Mouse (Mus musculus) stomach, embryonic 14.5 days (tissue): ENCODE measurements around the gene Tnrc6c. TPM values are rescaled to one million over a fixed set of nuclear protein-coding genes. Genes with fewer than 3 reads are reported as not detected.

Experiments
- ATAC-seq: fragments of 200-750 bp; cut with Nextera tagmentation; 2 replicates; pipeline ENCODE4 v1.8.0; 2017; ENCODE audit warnings: low read depth, moderate TSS enrichment; ENCODE audit not compliant: insufficient number of reproducible peaks, insufficient read depth, low FRiP score
- H3K27ac ChIP-seq: fragments of 300-500 bp; sonication (generic); 2 replicates; pipeline ENCODE4 v1.5.1; 2014; ENCODE audit warnings: mild to moderate bottlenecking, low read length, moderate library complexity, mixed read lengths
- H3K27me3 ChIP-seq: fragments of 300-500 bp; sonication (generic); 2 replicates; pipeline ENCODE4 v1.6.1; 2014; ENCODE audit warnings: low read length, control low read depth, mixed read lengths; ENCODE audit not compliant: control insufficient read depth, insufficient read depth
- H3K36me3 ChIP-seq: fragments of 300-500 bp; sonication (generic); 2 replicates; pipeline ENCODE4 v1.6.1; 2014; ENCODE audit warnings: mild to moderate bottlenecking, control low read depth, low read length, moderate library complexity, mixed read lengths; ENCODE audit not compliant: control insufficient read depth, insufficient read depth
- H3K4me1 ChIP-seq: fragments of 300-500 bp; sonication (generic); 2 replicates; pipeline ENCODE4 v1.6.1; 2014; ENCODE audit warnings: low read length, control low read depth, mixed read lengths; ENCODE audit not compliant: control insufficient read depth, insufficient read depth
- H3K4me2 ChIP-seq: fragments of 300-500 bp; sonication (generic); replicated peaks from 2 replicates; pipeline ENCODE4 v1.6.1; 2014; ENCODE audit warnings: low read depth, low read length, control low read depth
- H3K4me3 ChIP-seq: fragments of 300-500 bp; sonication (generic); 2 replicates; pipeline ENCODE4 v1.5.1; 2014; ENCODE audit warnings: low read depth, low read length, control low read depth
- H3K9ac ChIP-seq: fragments of 300-500 bp; sonication (generic); replicated peaks from 2 replicates; pipeline ENCODE4 v1.6.1; 2014; ENCODE audit warnings: low read depth, mild to moderate bottlenecking, control low read depth, low read length, moderate library complexity, mixed read lengths
- H3K9me3 ChIP-seq: fragments of 300-500 bp; sonication (generic); 2 replicates; pipeline ENCODE4 v1.6.1; 2016; ENCODE audit warnings: low read depth, low read length, control low read depth; ENCODE audit not compliant: control insufficient read depth
- WGBS: fragments of 180-500 bp; shearing (Covaris S2); extraction: QIAGEN DNeasy Blood & Tissue Kit; methylation state at CpG from one replicate; pipeline ENCODE4 v1.1.7; 2014; 5-methylcytosine and 5-hydroxymethylcytosine counted together
- polyA plus RNA-seq: library from polyadenylated mRNA; unstranded; fragments of >200 nt; fragmentation: Nextera tagmentation; extraction: Ambion mirVana; gene quantifications from 2 replicates; pipeline ENCODE4 v1.2.1, GENCODE M21; 2014

The Tnrc6c gene
- polyA plus RNA-seq, 1 experiment from 2014 or later, result 15.5 TPM

DNA sequence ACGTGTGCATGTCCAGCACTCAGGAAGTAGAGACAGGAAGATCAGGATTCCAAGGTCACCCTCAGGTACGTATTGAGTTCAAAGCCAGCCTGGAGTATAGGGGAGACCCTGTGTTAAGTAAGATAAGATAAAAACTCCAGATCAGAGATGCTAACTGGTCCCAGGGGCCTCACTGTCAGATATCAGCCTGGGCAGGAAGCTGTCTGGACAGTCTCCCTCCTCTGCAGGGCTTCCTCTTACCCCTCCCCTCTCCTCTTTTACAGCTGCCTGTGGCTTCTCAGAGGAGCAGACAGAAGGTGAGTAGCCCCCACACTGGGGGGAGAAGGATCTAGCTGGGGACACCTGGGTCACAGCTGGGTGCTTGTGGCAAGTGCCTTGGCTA, 144.1 kb downstream of the Tnrc6c start:
- 35% methylated on average over 2 of the region's 2 CpGs for WGBS
- no peak overlapping the region for H3K4me3 ChIP-seq
- ATAC-seq, result no peak

DNA sequence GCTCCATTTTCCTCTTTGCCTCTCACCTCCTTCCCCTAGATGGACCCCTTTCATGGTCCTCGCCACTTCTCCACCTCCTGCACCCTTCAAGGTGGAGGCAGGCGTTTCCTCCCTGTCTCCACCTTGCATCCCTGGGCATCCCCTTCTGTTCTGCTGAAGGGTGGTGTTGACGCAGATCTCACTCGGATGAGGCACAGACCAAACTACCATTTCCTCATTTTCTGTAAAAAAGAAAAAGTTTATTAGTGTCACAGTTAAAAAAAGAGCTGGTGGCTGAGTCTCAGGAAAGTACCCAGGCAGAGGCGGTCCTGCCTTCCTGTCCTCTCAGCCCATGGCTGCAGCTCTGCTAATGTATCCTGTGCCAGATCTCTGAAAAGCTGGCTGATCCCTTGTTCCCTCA, 145.1 kb downstream of the Tnrc6c start:
- H3K4me1 ChIP-seq, result peaks cover 8% of the 10 kb centered on the region; the same call in 1 of the 2 replicates
- no peak overlapping the region for H3K4me2 ChIP-seq
- H3K36me3 ChIP-seq, result no peaks in the 10 kb centered on the region
- ATAC-seq, result no peak
- H3K27ac ChIP-seq, result no peak overlapping the region
- no peaks in the 10 kb centered on the region for H3K27me3 ChIP-seq
- H3K9ac ChIP-seq, result no peak overlapping the region
- no peak overlapping the region for H3K4me3 ChIP-seq
- 70% methylated on average over 5 of the region's 5 CpGs for WGBS
- H3K9me3 ChIP-seq, result no peaks in the 10 kb centered on the region

More for the DNA sequence above, 144.1 kb downstream of the Tnrc6c start:
- no peak overlapping the region for H3K4me2 ChIP-seq
- peaks cover 8% of the 10 kb centered on the region; the same call in 1 of the 2 replicates for H3K4me1 ChIP-seq
- H3K27me3 ChIP-seq, result no peaks in the 10 kb centered on the region
- H3K9me3 ChIP-seq, result no peaks in the 10 kb centered on the region
- H3K36me3 ChIP-seq, result no peaks in the 10 kb centered on the region
- H3K27ac ChIP-seq, result no peak overlapping the region
- H3K9ac ChIP-seq, result no peak overlapping the region

DNA sequence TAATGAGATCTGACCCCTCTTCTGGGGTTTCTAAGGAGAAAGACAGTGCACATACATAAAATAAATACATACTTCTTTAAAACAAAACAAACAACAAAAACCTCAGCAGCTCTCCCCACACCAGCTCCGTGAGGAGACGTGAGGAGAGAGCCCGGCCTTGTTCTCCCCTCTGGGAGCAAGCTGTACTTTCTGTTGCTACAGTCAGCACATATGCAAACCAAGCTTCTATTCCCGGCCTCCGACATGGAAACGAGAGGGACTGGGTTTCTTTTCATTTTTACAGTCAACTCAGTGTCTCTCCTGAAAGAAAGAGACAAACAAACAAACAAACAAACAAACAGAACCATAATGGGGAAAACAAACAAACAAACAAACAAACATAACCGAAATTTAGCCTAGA, 145.9 kb downstream of the Tnrc6c start:
- Histone ChIP-seq H3K4me3 (no peak overlapping the region), H3K4me2 (no peak overlapping the region), H3K36me3 (no peaks in the 10 kb centered on the region), H3K9ac (no peak overlapping the region), H3K27me3 (no peaks in the 10 kb centered on the region), H3K27ac (no peak overlapping the region), H3K9me3 (no peaks in the 10 kb centered on the region), H3K4me1 (peaks cover 8% of the 10 kb centered on the region; the same call in 1 of the 2 replicates)
- WGBS, result 88% methylated on average over 7 of the region's 7 CpGs
- no peak for ATAC-seq

DNA sequence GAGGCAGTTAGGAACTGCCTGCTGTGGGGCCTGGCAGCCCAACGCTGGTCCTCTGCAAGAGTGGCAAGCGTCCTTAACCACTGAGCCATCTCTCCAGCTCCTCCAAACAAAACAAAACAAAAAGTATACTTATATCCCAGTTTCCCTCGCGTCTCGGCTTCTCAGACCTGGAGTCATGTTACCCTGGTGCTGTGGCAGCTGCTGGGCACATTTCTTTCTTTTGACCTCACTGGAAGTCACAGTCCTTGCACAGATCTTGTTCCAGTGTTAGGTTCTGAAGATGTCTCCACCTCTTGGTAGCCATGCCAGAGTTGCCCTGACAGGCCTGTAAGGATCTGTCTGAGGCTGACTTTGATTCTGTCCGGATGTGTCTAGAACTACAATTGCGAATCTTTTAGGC, 147.6 kb downstream of the Tnrc6c start:
- 68% methylated on average over 7 of the region's 7 CpGs for WGBS
- Histone ChIP-seq H3K27ac (no peak overlapping the region), H3K4me2 (no peak overlapping the region), H3K9ac (no peak overlapping the region), H3K36me3 (no peaks in the 10 kb centered on the region), H3K4me1 (peaks cover 8% of the 10 kb centered on the region; the same call in 1 of the 2 replicates), H3K9me3 (no peaks in the 10 kb centered on the region), H3K27me3 (no peaks in the 10 kb centered on the region), H3K4me3 (no peak overlapping the region)
- no peak for ATAC-seq

DNA sequence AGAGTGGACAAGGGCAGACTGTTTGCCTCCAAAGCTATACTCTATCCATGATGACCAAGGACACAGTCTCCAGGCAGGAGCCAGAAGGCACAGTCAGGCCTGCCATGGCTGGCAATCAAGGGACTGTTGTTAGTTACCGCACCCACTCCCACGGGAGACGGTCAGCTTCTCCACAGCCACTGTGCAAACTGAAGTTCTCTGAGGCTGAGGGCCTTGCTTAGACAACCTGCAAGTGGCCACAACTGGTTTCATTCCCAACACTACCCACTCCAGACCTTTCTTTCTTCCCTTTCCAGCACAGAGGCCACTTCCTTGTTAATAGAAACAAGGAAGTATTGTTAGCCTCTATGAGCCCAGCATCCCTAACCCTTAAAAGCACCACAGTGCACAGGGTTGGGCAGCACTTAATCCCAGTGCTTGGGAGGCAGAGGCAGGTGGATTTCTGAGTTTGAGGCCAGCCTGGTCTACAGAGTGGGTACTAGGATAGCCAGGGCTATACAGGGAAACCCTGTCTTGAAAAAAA, 149.1 kb downstream of the Tnrc6c start:
- Histone ChIP-seq H3K4me3 (no peak overlapping the region), H3K36me3 (no peaks in the 10 kb centered on the region), H3K9ac (no peak overlapping the region), H3K4me1 (peaks cover 7% of the 10 kb centered on the region; the same call in 1 of the 2 replicates), H3K4me2 (no peak overlapping the region), H3K27ac (no peak overlapping the region), H3K9me3 (no peaks in the 10 kb centered on the region), H3K27me3 (no peaks in the 10 kb centered on the region)
- ATAC-seq, result no peak
- WGBS, result 90% methylated on average over 3 of the region's 3 CpGs

DNA sequence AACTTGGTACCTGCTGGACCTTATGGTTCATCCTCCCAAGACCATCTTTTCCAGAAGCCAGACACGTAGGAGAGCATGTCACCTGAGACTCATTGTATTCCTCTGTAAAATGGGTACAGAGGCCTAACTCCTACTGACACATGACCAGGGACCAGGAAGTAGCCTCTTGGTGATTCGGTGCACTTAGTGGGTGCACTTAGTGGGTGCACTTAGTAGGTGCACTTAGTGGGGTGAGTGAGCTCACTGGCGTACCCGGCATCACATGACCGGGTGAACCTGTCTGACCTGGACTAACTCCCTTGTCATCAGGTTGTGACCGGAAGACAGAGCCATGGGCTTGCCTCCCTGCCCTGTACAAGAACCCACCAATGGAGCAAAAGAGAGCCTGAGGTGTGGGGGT, 152.7 kb downstream of the Tnrc6c start:
- Histone ChIP-seq H3K27ac (no peak overlapping the region), H3K4me1 (peaks cover 8% of the 10 kb centered on the region), H3K9me3 (no peaks in the 10 kb centered on the region), H3K4me3 (no peak overlapping the region), H3K36me3 (no peaks in the 10 kb centered on the region), H3K27me3 (no peaks in the 10 kb centered on the region), H3K9ac (no peak overlapping the region), H3K4me2 (no peak overlapping the region)
- no peak for ATAC-seq
- WGBS, result 87% methylated on average over 6 of the region's 6 CpGs

DNA sequence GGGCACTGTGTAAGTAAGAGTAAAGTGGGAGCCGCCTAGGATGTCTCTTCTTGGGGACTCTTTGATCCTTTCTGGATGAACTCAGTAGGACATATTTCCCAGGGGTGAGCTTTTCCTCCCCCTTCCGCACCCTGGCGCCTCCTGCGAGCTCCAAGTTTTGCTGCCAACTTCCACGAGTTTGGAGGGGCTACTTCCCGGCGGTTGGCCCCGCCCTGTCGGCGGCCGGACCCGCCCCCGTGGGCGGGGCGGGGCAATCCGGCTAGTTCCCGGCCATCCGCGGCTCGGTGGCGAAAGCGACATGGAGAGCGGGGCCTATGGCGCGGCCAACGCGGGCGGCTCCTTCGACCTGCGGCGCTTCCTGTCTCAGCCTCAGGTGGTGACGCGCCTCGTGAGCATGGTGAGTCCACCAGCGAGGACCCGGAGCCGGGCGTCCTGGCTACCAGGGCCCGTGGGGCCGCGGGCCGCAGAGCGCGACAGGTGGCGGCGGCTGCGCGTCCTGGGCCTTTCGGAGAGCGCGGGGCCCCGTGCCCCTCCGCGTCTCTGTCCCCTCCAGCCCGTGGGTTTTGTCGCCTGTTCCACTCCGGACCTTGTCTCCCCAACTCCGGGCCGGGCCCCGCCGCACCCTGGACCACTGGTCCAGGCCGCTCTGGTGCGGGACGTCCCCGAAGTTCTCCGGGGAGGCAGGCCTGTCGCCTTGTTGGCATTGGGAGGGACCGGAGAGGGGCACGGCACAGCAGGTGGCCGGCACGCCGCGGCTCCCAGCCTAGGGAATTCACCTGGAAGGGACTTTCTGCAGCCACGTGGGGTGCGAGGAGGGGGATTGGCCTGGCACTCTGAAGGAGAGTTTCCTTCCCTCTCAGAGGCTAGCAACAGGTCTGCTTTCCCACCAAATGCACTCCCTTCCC, 155.6 kb downstream of the Tnrc6c start, which contains the start of the genes Gm20708 and Syngr2:
Gene Gm20708, plus strand, starts transcription at position 262 of the 905 bp plus-strand sequence.
Gene Syngr2, plus strand, starts transcription at position 262 of the 905 bp plus-strand sequence.
- Histone ChIP-seq H3K4me2 (peak within 1 kb of the TSS; percentile 99), H3K9me3 (no peaks in the 10 kb centered on the region), H3K4me1 (peaks cover 8% of the 10 kb centered on the region), H3K27me3 (no peaks in the 10 kb centered on the region), H3K36me3 (peaks cover 14% of the 10 kb centered on the region), H3K27ac (peak within 1 kb of the TSS; percentile 80), H3K9ac (peak within 1 kb of the TSS; percentile 63), H3K4me3 (peak within 1 kb of the TSS; percentile 90)
- under 1% methylated on average over 75 of the region's 75 CpGs for whole genome bisulfite sequencing
- ATAC-seq, result peak; percentile 71

DNA sequence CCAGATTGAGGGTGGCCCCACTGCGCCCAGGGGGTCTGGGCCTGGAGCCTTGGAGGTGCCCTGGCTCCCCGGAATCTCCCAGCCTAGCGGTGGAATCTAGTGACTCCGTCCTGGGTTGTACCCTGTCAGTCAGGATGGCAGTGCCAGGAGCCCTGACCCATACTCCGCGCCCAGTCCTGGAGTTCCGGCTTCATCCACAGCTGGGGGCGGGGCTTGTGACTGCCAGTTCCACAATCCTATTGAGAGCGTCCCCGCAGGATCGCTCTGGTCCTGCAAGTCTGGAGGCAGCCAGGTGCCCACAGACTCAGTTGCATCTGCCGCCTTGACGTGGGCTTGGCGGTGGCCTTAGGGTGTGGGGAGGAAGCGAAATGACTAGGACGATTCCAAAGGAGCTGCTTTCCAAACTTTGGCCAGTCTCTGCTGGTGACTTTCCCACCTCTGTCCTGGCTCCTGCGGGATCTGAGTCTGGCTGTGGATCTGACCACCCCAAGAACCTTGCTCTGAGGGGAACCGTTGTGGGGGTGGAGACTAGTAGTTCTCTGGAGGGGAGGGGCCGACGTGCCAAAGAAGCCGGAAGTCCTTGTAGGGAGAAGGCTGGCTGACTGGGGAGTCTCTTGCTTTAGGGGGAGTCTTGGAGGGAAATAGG, 156.4 kb downstream of the Tnrc6c start:
- peak; percentile 81 for ATAC-seq
- Histone ChIP-seq H3K9me3 (no peaks in the 10 kb centered on the region), H3K4me2 (peak overlapping the region; percentile 99), H3K9ac (peak overlapping the region; percentile 63; the same call in 1 of the 2 replicates), H3K4me3 (peak overlapping the region; percentile 90), H3K27ac (peak overlapping the region; percentile 80; the same call in 1 of the 2 replicates), H3K27me3 (no peaks in the 10 kb centered on the region), H3K36me3 (peaks cover 19% of the 10 kb centered on the region), H3K4me1 (peaks cover 8% of the 10 kb centered on the region)
- WGBS, result under 1% methylated on average over 21 of the region's 21 CpGs
